Mouse (Mus musculus) forelimb bud, embryonic 11.5 days (tissue): Measurements from ENCODE around the gene Zbtb9.
A peak's percentile ranks its signal among the peaks of the same experiment; 100 is the strongest.
"Not testable (repeated sequence)": the region's sequence is repeated elsewhere in the genome, so short reads cannot be mapped to it uniquely, and the experiment has no call there.

Source experiments
- DNase-seq: peaks from one replicate; pipeline ENCODE4 v3.0.0-alpha.2; 2012; ENCODE audit warnings: low read depth, low spot score

Gene Zbtb9

GRCm38 (mm10) chr17:26971247-26971905 lies 1.6 kb upstream of the Zbtb9 start:
- DNase-seq = no peak

GRCm38 (mm10) chr17:26972107-26972506 lies 860 bp upstream of the Zbtb9 start:
- no peak for DNase-seq

GRCm38 (mm10) chr17:26974547-26974946 lies 1.6 kb downstream of the Zbtb9 start:
- no peak for DNase-seq

GRCm38 (mm10) chr17:26975415-26975814 lies 2.4 kb downstream of the Zbtb9 start:
- no peak for DNase-seq

- DNase-seq = not testable (repeated sequence)
Observed at GRCm38 (mm10) chr17:26977354-26977753, 4.4 kb downstream of the Zbtb9 start.

- DNase-seq = no peak
Observed at GRCm38 (mm10) chr17:26979426-26979825, 6.5 kb downstream of the Zbtb9 start.

GRCm38 (mm10) chr17:26981050-26981449 lies 8.1 kb downstream of the Zbtb9 start:
- no peak for DNase-seq

GRCm38 (mm10) chr17:26983382-26983781 lies 10.4 kb downstream of the Zbtb9 start:
- no peak for DNase-seq

- no peak for DNase-seq
Observed at GRCm38 (mm10) chr17:26985503-26986179, 12.7 kb downstream of the Zbtb9 start.

GRCm38 (mm10) chr17:26990521-26990920 lies 17.6 kb downstream of the Zbtb9 start:
- DNase-seq = no peak

- no peak for DNase-seq
Observed at GRCm38 (mm10) chr17:26994410-26994809, 21.4 kb downstream of the Zbtb9 start.

- no peak for DNase-seq
Observed at GRCm38 (mm10) chr17:26995006-26995405, 22.0 kb downstream of the Zbtb9 start.

GRCm38 (mm10) chr17:26995562-26995961 lies 22.6 kb downstream of the Zbtb9 start:
- DNase-seq = no peak

- DNase-seq = no peak
Observed at GRCm38 (mm10) chr17:26997661-26998060, 24.7 kb downstream of the Zbtb9 start.

- no peak for DNase-seq
Observed at GRCm38 (mm10) chr17:26998283-26998682, 25.3 kb downstream of the Zbtb9 start.

- DNase-seq = no peak
Observed at GRCm38 (mm10) chr17:26999996-27000395, 27.0 kb downstream of the Zbtb9 start.

- no peak for DNase-seq
Observed at GRCm38 (mm10) chr17:27001151-27001550, 28.2 kb downstream of the Zbtb9 start.

GRCm38 (mm10) chr17:27001889-27002288 lies 28.9 kb downstream of the Zbtb9 start:
- DNase-seq = no peak

GRCm38 (mm10) chr17:27004431-27004830 lies 31.5 kb downstream of the Zbtb9 start:
- DNase-seq = peak; percentile 56

- no peak for DNase-seq
Observed at GRCm38 (mm10) chr17:27004903-27005485, 32.0 kb downstream of the Zbtb9 start.

- DNase-seq = no peak
Observed at GRCm38 (mm10) chr17:27005644-27006043, 32.7 kb downstream of the Zbtb9 start.

- no peak for DNase-seq
Observed at GRCm38 (mm10) chr17:27008277-27008676, 35.3 kb downstream of the Zbtb9 start.

GRCm38 (mm10) chr17:27011167-27011566 lies 38.2 kb downstream of the Zbtb9 start:
- no peak for DNase-seq
